Mouse (Mus musculus): ENCODE measurements around the gene Tcl1. TPM values are rescaled to one million over a fixed set of nuclear protein-coding genes. Genes with fewer than 3 reads are reported as not detected.

Tcl1 gene
- not detected in 2 replicates for polyA plus RNA-seq (2015; fragmentation: Nextera tagmentation; extraction: Ambion mirVana)

DNA sequence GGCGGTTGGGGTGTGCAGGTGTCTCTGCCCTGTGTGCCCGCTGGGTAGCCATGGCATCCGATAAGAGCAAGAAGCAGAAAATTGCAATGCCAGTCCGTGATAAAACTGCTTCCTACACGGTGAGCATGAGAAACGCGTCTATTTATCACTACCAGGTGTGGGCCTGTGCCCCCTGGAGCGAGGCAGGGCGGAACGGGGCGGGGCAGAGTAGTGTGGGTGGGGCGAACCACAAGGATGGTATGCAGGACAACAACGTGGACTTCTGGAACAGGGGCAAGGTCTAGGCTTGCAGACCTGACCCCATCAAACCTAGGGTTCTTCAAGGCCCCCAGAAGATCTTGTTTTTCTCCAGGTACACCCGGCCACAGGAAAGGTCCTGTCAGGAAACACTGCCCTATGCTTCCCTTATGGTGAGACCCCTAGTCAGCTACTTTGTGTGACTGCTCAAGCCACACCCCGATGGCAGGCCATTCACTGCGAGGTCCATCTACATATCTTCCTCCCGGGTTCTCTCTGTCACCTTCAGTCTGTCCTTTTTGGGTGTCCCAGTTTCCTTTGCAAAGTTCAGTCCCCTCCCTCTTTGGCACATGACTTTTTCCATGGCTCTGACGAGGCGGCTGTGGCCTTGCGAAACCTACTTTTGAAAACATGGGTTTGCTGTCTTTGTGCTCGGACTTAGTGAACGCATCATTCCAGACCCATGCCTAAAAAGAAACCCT lies at the start of gene Tcl1:
Gene Tcl1 (minus strand): TSS at position 193 of the 719 bp plus-strand sequence.
- H3K27ac ChIP-seq (replicated peaks): no peak within 1 kb of the TSS
- H3K27me3 ChIP-seq: no peaks in the 10 kb centered on the region
- no peak within 1 kb of the TSS for H3K4me3 ChIP-seq
- no peak for ATAC-seq (ENCODE audit: low read depth)
- H3K4me2 ChIP-seq: no peak within 1 kb of the TSS
- H3K36me3 ChIP-seq: no peaks in the 10 kb centered on the region
- H3K9ac ChIP-seq: no peak within 1 kb of the TSS
- H3K9me3 ChIP-seq: no peaks in the 10 kb centered on the region
- WGBS: 89% methylated on average over 22 of the region's 22 CpGs
- H3K4me1 ChIP-seq (replicated peaks): no peaks in the 10 kb centered on the region

DNA sequence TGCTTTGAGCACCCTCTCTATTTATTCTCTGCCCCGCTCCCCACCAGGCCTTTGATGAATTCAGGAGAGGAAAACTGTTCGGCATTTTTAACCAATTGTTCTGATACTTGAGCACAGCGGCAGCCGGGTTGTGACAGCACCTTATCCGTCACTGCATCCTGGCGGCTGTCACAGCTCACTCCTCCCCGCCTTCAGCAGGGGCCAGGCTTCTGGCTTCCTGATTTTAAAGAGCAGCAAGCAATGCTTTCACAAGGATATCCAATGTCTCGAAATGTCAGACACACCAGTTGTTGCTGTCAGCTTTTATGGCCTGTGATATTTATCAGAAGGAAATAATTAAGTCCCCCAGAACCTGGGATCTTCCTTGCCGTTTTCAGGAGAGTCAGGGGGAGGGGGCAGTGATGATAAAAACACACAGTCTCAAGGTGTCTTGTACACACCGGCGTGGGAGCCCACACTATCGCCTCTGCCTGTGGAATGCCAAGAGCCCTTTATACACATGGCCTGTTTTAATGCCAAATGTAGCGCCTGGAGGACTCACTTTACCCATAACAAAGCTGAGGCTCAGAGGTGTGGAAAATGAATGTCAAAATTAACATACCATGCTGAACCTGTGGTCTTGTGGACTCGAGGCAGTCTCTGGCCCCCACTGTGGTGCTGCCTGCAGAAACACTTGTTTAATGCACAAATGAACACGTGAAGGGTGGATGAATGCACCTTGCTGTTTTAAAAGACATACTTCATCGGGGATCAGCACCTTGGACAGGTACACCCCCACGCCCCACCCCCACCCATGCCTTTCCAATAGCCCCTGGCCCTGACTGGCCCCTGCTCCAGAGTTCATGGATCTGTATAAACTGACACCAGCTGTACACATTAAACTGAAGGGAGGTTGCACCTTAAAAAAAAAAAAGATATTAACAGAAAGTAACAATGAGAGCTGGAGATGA lies 48.7 kb upstream of the Tcl1 start:
- Histone ChIP-seq H3K27me3 (no peaks in the 10 kb centered on the region), H3K4me1 (replicated peaks) (0 out of 2 replicates have a peak, but pooled peaks cover 6% of the 10 kb centered on the region), H3K9ac (no peak overlapping the region), H3K36me3 (no peaks in the 10 kb centered on the region), H3K9me3 (no peaks in the 10 kb centered on the region), H3K4me2 (no peak overlapping the region), H3K27ac (replicated peaks) (peak overlapping the region; percentile 42; the same call in 1 of the 2 replicates), H3K4me3 (no peak overlapping the region)
- WGBS: 49% methylated on average over 17 of the region's 17 CpGs
- ATAC-seq (ENCODE audit: low read depth): peak; percentile 47; the same call in 1 of the 2 replicates

DNA sequence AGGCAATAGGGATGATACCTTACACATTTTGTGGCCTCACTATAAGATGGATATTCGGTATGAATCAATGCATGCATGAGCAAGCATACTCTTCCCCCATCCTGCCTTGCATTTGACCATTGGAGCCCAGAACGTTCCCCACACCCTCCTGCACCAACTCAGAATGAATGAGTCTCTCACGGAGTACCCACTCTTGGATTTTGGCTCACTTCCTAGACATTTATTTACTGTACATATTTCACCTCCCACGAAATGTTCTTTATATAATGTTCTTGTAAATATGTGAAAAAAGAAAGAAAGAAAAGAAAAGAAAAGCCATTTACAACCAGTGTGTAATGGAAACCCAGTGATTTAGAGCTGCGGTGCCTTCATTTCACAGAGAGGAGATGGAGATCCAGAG lies 44.5 kb upstream of the Tcl1 start:
- ATAC-seq (ENCODE audit: low read depth): no peak
- no peaks in the 10 kb centered on the region for H3K36me3 ChIP-seq
- no peaks in the 10 kb centered on the region for H3K9me3 ChIP-seq
- 82% methylated on average over 5 of the region's 5 CpGs for WGBS
- H3K9ac ChIP-seq: no peak overlapping the region
- no peaks in the 10 kb centered on the region for H3K27me3 ChIP-seq
- H3K27ac ChIP-seq (replicated peaks): no peak overlapping the region
- no peak overlapping the region for H3K4me3 ChIP-seq
- H3K4me1 ChIP-seq (replicated peaks): 0 out of 2 replicates have a peak, but pooled peaks cover 6% of the 10 kb centered on the region
- H3K4me2 ChIP-seq: no peak overlapping the region

DNA sequence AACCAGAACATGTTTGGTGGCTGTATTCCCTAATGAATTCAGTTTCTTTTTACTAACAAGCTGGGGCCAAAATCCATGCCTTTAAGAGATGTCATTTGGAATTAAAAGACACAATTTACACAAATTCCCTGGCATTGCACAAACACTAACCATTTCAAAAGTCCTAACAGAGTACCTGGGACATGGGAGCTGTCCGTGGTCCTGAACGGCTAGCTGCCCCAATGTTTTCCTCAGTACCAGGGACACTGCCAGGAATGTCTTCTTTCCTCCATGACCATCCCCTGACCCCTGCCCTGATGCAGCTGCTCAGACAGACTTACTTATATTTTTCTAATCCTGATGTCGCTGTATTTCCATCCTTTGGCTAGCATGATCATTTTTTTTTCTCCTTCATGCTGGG lies 43.5 kb upstream of the Tcl1 start:
- Histone ChIP-seq H3K9me3 (no peaks in the 10 kb centered on the region), H3K27ac (replicated peaks) (no peak overlapping the region), H3K27me3 (no peaks in the 10 kb centered on the region), H3K9ac (no peak overlapping the region), H3K4me1 (replicated peaks) (0 out of 2 replicates have a peak, but pooled peaks cover 2% of the 10 kb centered on the region), H3K4me3 (no peak overlapping the region), H3K36me3 (no peaks in the 10 kb centered on the region), H3K4me2 (no peak overlapping the region)
- no peak for ATAC-seq (ENCODE audit: low read depth)
- WGBS: 11% methylated on average over 3 of the region's 3 CpGs

- Histone ChIP-seq H3K9me3 (no peaks in the 10 kb centered on the region), H3K36me3 (no peaks in the 10 kb centered on the region), H3K27ac (replicated peaks) (no peak overlapping the region), H3K27me3 (no peaks in the 10 kb centered on the region), H3K4me1 (replicated peaks) (no peaks in the 10 kb centered on the region), H3K4me3 (no peak overlapping the region), H3K4me2 (no peak overlapping the region), H3K9ac (no peak overlapping the region)
- no peak for ATAC-seq (ENCODE audit: low read depth)
- 26% methylated on average over 4 of the region's 4 CpGs for WGBS
These were observed 36.6 kb upstream of the Tcl1 start for GRCm38 (mm10) chr12:105259221-105259620.

GRCm38 (mm10) chr12:105258787-105259186 lies 36.2 kb upstream of the Tcl1 start:
- no peak for ATAC-seq (ENCODE audit: low read depth)
- no peaks in the 10 kb centered on the region for H3K9me3 ChIP-seq
- no peak overlapping the region for H3K4me3 ChIP-seq
- H3K27ac ChIP-seq (replicated peaks): no peak overlapping the region
- WGBS: 10% methylated on average over 9 of the region's 9 CpGs
- H3K4me1 ChIP-seq (replicated peaks): no peaks in the 10 kb centered on the region
- no peak overlapping the region for H3K9ac ChIP-seq
- H3K36me3 ChIP-seq: no peaks in the 10 kb centered on the region
- no peak overlapping the region for H3K4me2 ChIP-seq
- H3K27me3 ChIP-seq: no peaks in the 10 kb centered on the region

- H3K27me3 ChIP-seq: no peaks in the 10 kb centered on the region
- 97% methylated on average over 3 of the region's 3 CpGs for WGBS
- H3K9me3 ChIP-seq: no peaks in the 10 kb centered on the region
- H3K36me3 ChIP-seq: no peaks in the 10 kb centered on the region
- H3K4me2 ChIP-seq: no peak overlapping the region
- peaks cover 20% of the 10 kb centered on the region for H3K4me1 ChIP-seq (replicated peaks)
- ATAC-seq (ENCODE audit: low read depth): no peak
- no peak overlapping the region for H3K9ac ChIP-seq
- no peak overlapping the region for H3K4me3 ChIP-seq
- H3K27ac ChIP-seq (replicated peaks): no peak overlapping the region
These were observed 31.2 kb upstream of the Tcl1 start for GRCm38 (mm10) chr12:105253796-105254195.

DNA sequence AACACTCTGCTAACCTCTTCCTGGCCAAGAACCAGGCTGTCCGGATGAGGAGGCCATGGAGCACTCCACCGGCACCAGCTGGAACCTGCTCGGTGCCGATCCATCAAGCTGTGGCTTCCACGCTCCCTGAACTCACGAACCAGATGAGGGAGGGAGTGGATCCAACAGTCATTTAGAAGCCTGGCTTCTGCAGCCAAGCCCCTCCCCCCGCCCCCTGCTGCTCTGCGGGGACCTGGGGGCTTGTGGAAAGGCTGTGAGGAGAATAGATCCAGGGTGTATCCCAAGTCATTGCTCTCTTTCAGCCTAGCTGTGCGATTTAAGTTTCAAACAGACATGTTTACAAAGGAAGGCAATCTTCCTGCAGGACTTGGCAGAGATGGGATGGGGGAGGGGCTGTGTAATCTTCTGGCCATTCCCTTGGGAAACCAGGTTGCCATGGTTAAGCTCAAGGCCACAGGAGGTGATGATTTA lies 26.2 kb upstream of the Tcl1 start:
- H3K4me3 ChIP-seq: no peak overlapping the region
- WGBS: 3% methylated on average over 9 of the region's 9 CpGs
- peaks cover 29% of the 10 kb centered on the region for H3K4me1 ChIP-seq (replicated peaks)
- H3K36me3 ChIP-seq: no peaks in the 10 kb centered on the region
- ATAC-seq (ENCODE audit: low read depth): peak; percentile 63
- H3K27me3 ChIP-seq: no peaks in the 10 kb centered on the region
- H3K9ac ChIP-seq: peak overlapping the region; percentile 46; the same call in 1 of the 2 replicates
- H3K27ac ChIP-seq (replicated peaks): peak overlapping the region; percentile 73
- no peaks in the 10 kb centered on the region for H3K9me3 ChIP-seq
- H3K4me2 ChIP-seq: peak overlapping the region; percentile 42

DNA sequence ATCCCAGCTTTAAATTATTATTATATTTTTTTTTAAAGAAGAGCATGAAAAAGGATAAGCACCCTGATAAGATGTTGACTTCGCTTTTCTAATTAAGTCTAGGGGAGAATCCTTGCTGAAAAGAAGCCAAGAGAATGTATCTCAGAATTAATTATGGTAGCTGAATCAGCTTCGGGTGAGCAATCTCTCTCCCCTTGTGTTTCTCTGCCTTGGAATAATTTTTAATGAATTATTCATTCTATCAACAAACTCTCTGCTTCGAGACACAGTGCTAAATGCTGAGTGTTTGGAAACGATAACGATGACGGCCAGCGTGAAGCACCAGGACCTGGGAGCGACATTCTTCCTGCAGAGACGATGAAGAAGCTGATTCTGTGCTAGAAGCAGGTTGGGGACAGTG lies 16.5 kb upstream of the Tcl1 start:
- Histone ChIP-seq H3K4me1 (replicated peaks) (no peaks in the 10 kb centered on the region), H3K27ac (replicated peaks) (0 out of 2 replicates have a peak overlapping the region, but pooled peaks have one; percentile 6), H3K36me3 (no peaks in the 10 kb centered on the region), H3K27me3 (no peaks in the 10 kb centered on the region), H3K9me3 (no peaks in the 10 kb centered on the region), H3K9ac (no peak overlapping the region), H3K4me3 (no peak overlapping the region), H3K4me2 (no peak overlapping the region)
- 67% methylated on average over 9 of the region's 9 CpGs for WGBS
- ATAC-seq (ENCODE audit: low read depth): no peak

- ATAC-seq (ENCODE audit: low read depth): no peak
- Histone ChIP-seq H3K27ac (replicated peaks) (no peak overlapping the region), H3K9ac (no peak overlapping the region), H3K4me1 (replicated peaks) (no peaks in the 10 kb centered on the region), H3K9me3 (no peaks in the 10 kb centered on the region), H3K27me3 (no peaks in the 10 kb centered on the region), H3K36me3 (no peaks in the 10 kb centered on the region), H3K4me2 (no peak overlapping the region), H3K4me3 (no peak overlapping the region)
- WGBS: 84% methylated on average over 3 of the region's 3 CpGs
These were observed 12.5 kb upstream of the Tcl1 start for GRCm38 (mm10) chr12:105235091-105235490.

- Histone ChIP-seq H3K27ac (replicated peaks) (no peak overlapping the region), H3K4me2 (no peak overlapping the region), H3K9me3 (no peaks in the 10 kb centered on the region), H3K4me3 (no peak overlapping the region), H3K9ac (no peak overlapping the region), H3K36me3 (no peaks in the 10 kb centered on the region), H3K27me3 (no peaks in the 10 kb centered on the region), H3K4me1 (replicated peaks) (no peaks in the 10 kb centered on the region)
- WGBS: 71% methylated on average over 11 of the region's 11 CpGs
- no peak for ATAC-seq (ENCODE audit: low read depth)
These were observed 11.8 kb upstream of the Tcl1 start for GRCm38 (mm10) chr12:105234362-105234761.

Data from neural tube, embryonic 13.5 days (tissue).